Mouse (Mus musculus) heart, embryonic 14.5 days (tissue): Measurements from ENCODE around the gene Ankib1. TPM values are rescaled to one million over a fixed set of nuclear protein-coding genes. Genes with fewer than 3 reads are reported as not detected.
"Not testable (repeated sequence)": the region's sequence is repeated elsewhere in the genome, so short reads cannot be mapped to it uniquely, and the experiment has no call there.

Source experiments
- ATAC-seq: fragments of 200-750 bp; cut with Nextera tagmentation; 2 replicates; pipeline ENCODE4 v1.8.0; 2017; ENCODE audit warnings: low read depth, moderate TSS enrichment; ENCODE audit not compliant: insufficient number of reproducible peaks, insufficient read depth, low FRiP score
- H3K27ac ChIP-seq, 2 experiments: fragments of 200-500 bp in 1 of 2; fragments of 300-500 bp in 1 of 2; sonication (generic) in 1 of 2; replicated peaks in 1 of 2; 2 replicates each; pipeline ENCODE4 v1.5.1; 2012 to 2014; ENCODE audit warnings: low read depth in 2 of 2, low read length in 2 of 2, control low read depth in 1 of 2, mild to moderate bottlenecking in 1 of 2, mixed read lengths in 1 of 2; ENCODE audit not compliant: control insufficient read depth in 1 of 2, insufficient read depth in 1 of 2
- H3K27me3 ChIP-seq: fragments of 300-500 bp; sonication (generic); 2 replicates; pipeline ENCODE4 v1.6.1; 2014; ENCODE audit warnings: mild to moderate bottlenecking, low read length, control low read depth; ENCODE audit not compliant: control insufficient read depth, insufficient read depth
- H3K36me3 ChIP-seq: fragments of 300-500 bp; sonication (generic); 2 replicates; pipeline ENCODE4 v1.6.1; 2014; ENCODE audit warnings: mild to moderate bottlenecking, control low read depth, low read length, mixed read lengths; ENCODE audit not compliant: control insufficient read depth, insufficient read depth
- H3K4me1 ChIP-seq, 2 experiments: fragments of 200-500 bp in 1 of 2; fragments of 300-500 bp in 1 of 2; sonication (generic) in 1 of 2; 2 replicates each; pipeline ENCODE4 v1.6.1; 2012 to 2014; ENCODE audit warnings: low read length in 2 of 2, control low read depth in 1 of 2, mixed read lengths in 1 of 2; ENCODE audit not compliant: control insufficient read depth in 2 of 2, insufficient read depth in 2 of 2
- H3K4me2 ChIP-seq: fragments of 300-500 bp; sonication (generic); 2 replicates; pipeline ENCODE4 v1.6.1; 2014; ENCODE audit warnings: mild to moderate bottlenecking, low read length
- H3K4me3 ChIP-seq, 2 experiments: fragments of 200-500 bp in 1 of 2; fragments of 300-500 bp in 1 of 2; sonication (generic) in 1 of 2; 2 replicates each; pipeline ENCODE4 v1.5.1; 2012 to 2014; ENCODE audit warnings: low read length in 2 of 2, mild to moderate bottlenecking in 2 of 2, control low read depth in 1 of 2, low read depth in 1 of 2, moderate library complexity in 1 of 2; ENCODE audit not compliant: control insufficient read depth in 1 of 2, insufficient read depth in 1 of 2
- H3K9ac ChIP-seq: fragments of 300-500 bp; sonication (generic); 2 replicates; pipeline ENCODE4 v1.6.1; 2014; ENCODE audit warnings: mild to moderate bottlenecking, low read length
- H3K9me3 ChIP-seq: fragments of 300-500 bp; sonication (generic); 2 replicates; pipeline ENCODE4 v1.6.1; 2016; ENCODE audit warnings: low read length, control low read depth; ENCODE audit not compliant: control insufficient read depth
- WGBS: fragments of 180-500 bp; shearing (Covaris S2); extraction: QIAGEN DNeasy Blood & Tissue Kit; methylation state at CpG from one replicate; pipeline ENCODE4 v1.1.7; 2014; 5-methylcytosine and 5-hydroxymethylcytosine counted together
- polyA plus RNA-seq: library from polyadenylated mRNA; unstranded; fragments of >200 nt; fragmentation: Nextera tagmentation; extraction: Ambion mirVana; gene quantifications from 2 replicates; pipeline ENCODE4 v1.2.1, GENCODE M21; 2014

Ankib1 gene
- polyA plus RNA-seq, 1 experiment from 2014 or later, result 8.0 TPM

GRCm38 (mm10) chr5:3783947-3784681 lies 18.6 kb downstream of the Ankib1 start:
- no peak for ATAC-seq
- no peak overlapping the region for H3K9ac ChIP-seq
- H3K9me3 ChIP-seq, result no peaks in the 10 kb centered on the region
- no peaks in the 10 kb centered on the region; a peak in 2 of 4 replicates for H3K4me1 ChIP-seq
- H3K27me3 ChIP-seq, result no peaks in the 10 kb centered on the region
- no peaks in the 10 kb centered on the region for H3K36me3 ChIP-seq
- 79% methylated on average over 2 of the region's 2 CpGs for WGBS
- H3K4me2 ChIP-seq, result no peak overlapping the region
- no peak overlapping the region for H3K27ac ChIP-seq
- no peak overlapping the region for H3K4me3 ChIP-seq

GRCm38 (mm10) chr5:3782670-3783069 lies 20.1 kb downstream of the Ankib1 start:
- no peaks in the 10 kb centered on the region for H3K36me3 ChIP-seq

GRCm38 (mm10) chr5:3772017-3772416 lies 30.7 kb downstream of the Ankib1 start:
- peaks cover 4% of the 10 kb centered on the region; the same call in 1 of the 2 replicates for H3K36me3 ChIP-seq
- ATAC-seq, result no peak
- 59% methylated on average over 3 of the region's 3 CpGs for WGBS
- H3K9ac ChIP-seq, result peak overlapping the region; percentile 26; the same call in 1 of the 2 replicates
- no peak overlapping the region for H3K4me3 ChIP-seq
- H3K27ac ChIP-seq, result no peak overlapping the region
- H3K4me1 ChIP-seq, result peaks cover 0 to 5% of the 10 kb centered on the region in 2 experiments; a peak in 1 of 4 replicates
- H3K9me3 ChIP-seq, result no peaks in the 10 kb centered on the region
- H3K4me2 ChIP-seq, result peak overlapping the region; percentile 33
- H3K27me3 ChIP-seq, result no peaks in the 10 kb centered on the region

More at GRCm38 (mm10) chr5:3782670-3783069, 20.1 kb downstream of the Ankib1 start:
- no peaks in the 10 kb centered on the region for H3K27me3 ChIP-seq
- H3K27ac ChIP-seq, result no peak overlapping the region
- ATAC-seq, result no peak
- no peak overlapping the region for H3K4me3 ChIP-seq
- no peaks in the 10 kb centered on the region; a peak in 2 of 4 replicates for H3K4me1 ChIP-seq
- no peak overlapping the region for H3K4me2 ChIP-seq
- no peaks in the 10 kb centered on the region for H3K9me3 ChIP-seq
- no peak overlapping the region for H3K9ac ChIP-seq

- Histone ChIP-seq H3K27me3 (no peaks in the 10 kb centered on the region), H3K9ac (no peak overlapping the region; the same call in 1 of the 2 replicates), H3K27ac (no peak overlapping the region), H3K4me3 (no peak overlapping the region), H3K36me3 (peaks cover 4% of the 10 kb centered on the region; the same call in 1 of the 2 replicates), H3K4me2 (peak overlapping the region; percentile 33), H3K4me1 (peaks cover 0 to 5% of the 10 kb centered on the region in 2 experiments; a peak in 1 of 4 replicates), H3K9me3 (no peaks in the 10 kb centered on the region)
- no peak for ATAC-seq
- 84% methylated on average over 3 of the region's 3 CpGs for WGBS
These were observed 31.2 kb downstream of the Ankib1 start for GRCm38 (mm10) chr5:3771512-3771911.

GRCm38 (mm10) chr5:3750536-3750935 lies 52.2 kb downstream of the Ankib1 start:
- not testable (repeated sequence) for ATAC-seq, H3K9ac ChIP-seq, H3K4me1 ChIP-seq, H3K27me3 ChIP-seq, H3K4me2 ChIP-seq, H3K27ac ChIP-seq, H3K4me3 ChIP-seq, H3K9me3 ChIP-seq
- H3K36me3 ChIP-seq, result peaks cover 23% of the 10 kb centered on the region

- H3K4me1 ChIP-seq, H3K4me3 ChIP-seq, H3K9ac ChIP-seq, H3K4me2 ChIP-seq, ATAC-seq, H3K27ac ChIP-seq, H3K27me3 ChIP-seq, H3K9me3 ChIP-seq: not testable (repeated sequence)
- H3K36me3 ChIP-seq, result peaks cover 20% of the 10 kb centered on the region
- 75% methylated on average over 23 of the region's 24 CpGs for WGBS
These were observed 69.9 kb downstream of the Ankib1 start for GRCm38 (mm10) chr5:3732846-3733245.

- WGBS, result 69% methylated on average over 5 of the region's 5 CpGs
These were observed 73.9 kb downstream of the Ankib1 start for GRCm38 (mm10) chr5:3728820-3729219.

GRCm38 (mm10) chr5:3725491-3725890 lies 77.2 kb downstream of the Ankib1 start:
- no peak overlapping the region for H3K4me2 ChIP-seq
- H3K4me1 ChIP-seq, result peaks cover 0 to 14% of the 10 kb centered on the region in 2 experiments; a peak in 3 of 4 replicates
- no peaks in the 10 kb centered on the region for H3K9me3 ChIP-seq
- peaks cover 49% of the 10 kb centered on the region for H3K36me3 ChIP-seq
- H3K9ac ChIP-seq, result no peak overlapping the region
- ATAC-seq, result no peak
- WGBS, result 76% methylated on average over 1 of the region's 1 CpGs
- H3K27ac ChIP-seq, result no peak overlapping the region
- H3K27me3 ChIP-seq, result no peaks in the 10 kb centered on the region
- H3K4me3 ChIP-seq, result no peak overlapping the region

More at GRCm38 (mm10) chr5:3728820-3729219, 73.9 kb downstream of the Ankib1 start:
- peaks cover 33% of the 10 kb centered on the region for H3K36me3 ChIP-seq
- H3K27me3 ChIP-seq, result no peaks in the 10 kb centered on the region
- no peaks in the 10 kb centered on the region for H3K4me1 ChIP-seq
- H3K9ac ChIP-seq, result no peak overlapping the region
- no peak overlapping the region for H3K4me2 ChIP-seq
- H3K9me3 ChIP-seq, result no peaks in the 10 kb centered on the region
- no peak overlapping the region for H3K4me3 ChIP-seq
- no peak overlapping the region for H3K27ac ChIP-seq
- ATAC-seq, result no peak
